Mouse (Mus musculus) midbrain, embryonic 13.5 days (tissue): ENCODE measurements at regions not wholly inside any gene's neighbourhood (a gene's known extent, or its start where the extent isn't known, plus 50 kb on each side); places are given as distances from the start of the nearest gene placed in this dataset.
A peak's percentile ranks its signal among the peaks of the same experiment; 100 is the strongest.

Experiments
- ATAC-seq: fragments of 200-750 bp; cut with Nextera tagmentation; 2 replicates; pipeline ENCODE4 v1.8.0; 2017; ENCODE audit warnings: mild to moderate bottlenecking, moderate TSS enrichment, moderate library complexity
- H3K27ac ChIP-seq: fragments of 300-500 bp; sonication (generic); 2 replicates; pipeline ENCODE4 v1.5.1; 2015; ENCODE audit warnings: inconsistent platforms, mild to moderate bottlenecking, moderate library complexity
- H3K27me3 ChIP-seq: fragments of 300-500 bp; sonication (generic); 2 replicates; pipeline ENCODE4 v1.6.1; 2015; ENCODE audit warnings: mild to moderate bottlenecking, inconsistent platforms
- H3K36me3 ChIP-seq: fragments of 300-500 bp; sonication (generic); 2 replicates; pipeline ENCODE4 v1.6.1; 2015; ENCODE audit warnings: mild to moderate bottlenecking, inconsistent platforms
- H3K4me1 ChIP-seq: fragments of 300-500 bp; sonication (generic); replicated peaks from 2 replicates; pipeline ENCODE4 v1.6.1; 2015; ENCODE audit warnings: inconsistent platforms
- H3K4me2 ChIP-seq: fragments of 300-500 bp; sonication (generic); replicated peaks from 2 replicates; pipeline ENCODE4 v1.6.1; 2015; ENCODE audit warnings: moderate library complexity, mild to moderate bottlenecking, inconsistent platforms
- H3K4me3 ChIP-seq: fragments of 300-500 bp; sonication (generic); replicated peaks from 2 replicates; pipeline ENCODE4 v1.5.1; 2015; ENCODE audit warnings: mild to moderate bottlenecking, inconsistent platforms
- H3K9ac ChIP-seq: fragments of 300-500 bp; sonication (generic); replicated peaks from 2 replicates; pipeline ENCODE4 v1.6.1; 2015; ENCODE audit warnings: mild to moderate bottlenecking, inconsistent platforms
- H3K9me3 ChIP-seq: fragments of 300-500 bp; sonication (generic); 2 replicates; pipeline ENCODE4 v1.6.1; 2016; ENCODE audit warnings: mild to moderate bottlenecking, inconsistent platforms
- WGBS: fragments of 180-500 bp; shearing (Covaris S2); methylation state at CpG from one replicate; pipeline ENCODE4 v1.1.7; 2015; 5-methylcytosine and 5-hydroxymethylcytosine counted together

DNA sequence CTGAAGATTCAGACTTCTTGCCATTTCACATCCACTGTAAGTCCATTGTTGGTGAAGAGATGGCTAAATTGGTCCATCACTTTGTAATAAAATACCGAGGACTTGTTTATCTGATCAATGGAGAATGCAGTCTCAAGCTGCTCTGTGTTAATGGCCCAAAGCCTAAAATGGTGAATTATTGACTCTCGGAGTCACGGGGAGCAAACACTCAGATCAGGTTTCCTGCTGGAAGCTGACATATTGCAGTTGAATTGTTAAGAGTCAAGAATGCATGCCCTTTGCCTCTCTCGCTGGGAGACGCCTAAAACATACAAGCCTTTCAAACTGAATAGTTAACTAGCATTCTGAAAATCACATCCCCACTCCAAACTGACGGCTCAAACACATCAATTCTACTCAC, 129.0 kb upstream of the Irx4 start:
- H3K4me3 ChIP-seq = no peak overlapping the region
- 71% methylated on average over 6 of the region's 6 CpGs for WGBS
- H3K36me3 ChIP-seq = no peaks in the 10 kb centered on the region
- no peak overlapping the region for H3K4me2 ChIP-seq
- no peak overlapping the region for H3K9ac ChIP-seq
- H3K27me3 ChIP-seq = peaks cover 20% of the 10 kb centered on the region; the same call in 1 of the 2 replicates
- no peak for ATAC-seq
- H3K27ac ChIP-seq = no peak overlapping the region
- H3K9me3 ChIP-seq = no peaks in the 10 kb centered on the region
- no peaks in the 10 kb centered on the region for H3K4me1 ChIP-seq

- no peak overlapping the region for H3K9ac ChIP-seq
- WGBS = 80% methylated on average over 6 of the region's 6 CpGs
- H3K4me2 ChIP-seq = no peak overlapping the region
- H3K4me1 ChIP-seq = no peaks in the 10 kb centered on the region
- ATAC-seq = no peak
- H3K27ac ChIP-seq = no peak overlapping the region
- peaks cover 20% of the 10 kb centered on the region; the same call in 1 of the 2 replicates for H3K27me3 ChIP-seq
- no peak overlapping the region for H3K4me3 ChIP-seq
- no peaks in the 10 kb centered on the region for H3K9me3 ChIP-seq
- H3K36me3 ChIP-seq = no peaks in the 10 kb centered on the region
Observed at GRCm38 (mm10) chr13:73132746-73133145, 127.5 kb upstream of the Irx4 start.

DNA sequence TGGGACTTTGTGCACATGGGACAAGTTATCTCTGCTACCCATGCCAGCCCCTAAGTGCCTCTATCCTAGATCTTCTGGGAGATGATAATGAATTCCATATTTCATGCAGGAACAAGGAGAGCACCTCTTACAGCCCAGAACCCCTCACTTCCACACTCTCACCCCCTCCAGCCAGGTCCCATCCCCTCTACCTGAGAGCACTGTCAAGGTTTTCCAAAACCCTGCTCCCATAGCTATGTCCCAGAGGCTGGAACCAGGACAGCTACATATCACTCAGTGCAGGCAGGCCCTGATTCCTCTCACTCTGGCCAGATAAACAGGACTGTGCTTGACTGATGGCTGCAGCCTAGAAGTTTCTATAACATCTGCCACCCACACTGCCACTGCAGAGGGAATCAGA, 125.3 kb upstream of the Irx4 start:
- Histone ChIP-seq H3K27ac (no peak overlapping the region), H3K9ac (no peak overlapping the region), H3K9me3 (no peaks in the 10 kb centered on the region), H3K4me3 (no peak overlapping the region), H3K4me2 (no peak overlapping the region), H3K4me1 (no peaks in the 10 kb centered on the region), H3K36me3 (no peaks in the 10 kb centered on the region), H3K27me3 (peaks cover 20% of the 10 kb centered on the region; the same call in 1 of the 2 replicates)
- no peak for ATAC-seq

DNA sequence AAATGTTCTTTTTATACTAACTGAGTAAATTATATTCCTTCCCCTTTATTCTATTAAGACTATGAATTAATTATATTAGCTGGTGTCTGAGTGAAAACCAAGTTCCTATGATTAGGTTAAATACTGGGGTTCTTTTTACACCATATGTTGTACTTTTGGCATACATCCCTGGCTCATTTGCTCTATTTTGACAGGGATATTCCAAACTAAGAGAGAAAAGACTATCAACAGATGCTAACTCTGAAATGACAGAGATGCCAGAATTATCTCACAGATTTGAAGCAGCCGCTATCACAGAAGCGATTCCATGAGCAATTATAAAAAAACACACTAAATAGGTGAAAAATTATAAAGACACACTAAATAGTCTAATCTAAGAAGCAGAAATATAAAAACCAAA, 119.0 kb upstream of the Irx4 start:
- ATAC-seq = no peak
- H3K27me3 ChIP-seq = no peaks in the 10 kb centered on the region
- WGBS = over 99% methylated on average over 2 of the region's 2 CpGs

DNA sequence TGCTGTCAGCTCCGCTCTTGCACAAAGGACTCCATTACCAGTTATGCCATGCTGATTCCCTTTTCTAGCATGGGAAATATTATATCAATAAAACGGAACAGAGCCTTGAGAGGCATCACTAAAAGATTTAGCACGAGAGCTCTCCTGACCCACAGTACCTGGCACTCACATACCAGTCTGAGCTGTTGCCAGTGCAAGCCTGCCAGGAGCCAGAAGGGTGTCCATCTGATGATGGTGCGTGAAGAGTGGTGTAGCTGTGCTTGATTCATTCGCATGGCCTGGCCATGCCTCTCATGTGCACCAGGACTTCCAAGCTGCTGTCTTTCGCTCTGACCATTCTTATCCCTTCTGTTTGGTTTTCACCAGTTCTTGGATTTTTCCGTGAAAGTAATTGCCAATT, 102.3 kb upstream of the Irx4 start:
- Histone ChIP-seq H3K9me3 (no peaks in the 10 kb centered on the region), H3K4me2 (no peak overlapping the region), H3K27me3 (peaks cover 29% of the 10 kb centered on the region), H3K4me3 (no peak overlapping the region), H3K27ac (no peak overlapping the region), H3K36me3 (no peaks in the 10 kb centered on the region), H3K4me1 (peaks cover 13% of the 10 kb centered on the region), H3K9ac (no peak overlapping the region)
- ATAC-seq = no peak
- WGBS = 92% methylated on average over 7 of the region's 7 CpGs

More for the DNA sequence above, 119.0 kb upstream of the Irx4 start:
- no peak overlapping the region for H3K9ac ChIP-seq
- H3K4me1 ChIP-seq = no peaks in the 10 kb centered on the region
- H3K4me3 ChIP-seq = no peak overlapping the region
- H3K27ac ChIP-seq = no peak overlapping the region
- H3K4me2 ChIP-seq = no peak overlapping the region
- 0 out of 2 replicates have a peak, but pooled peaks cover 4% of the 10 kb centered on the region for H3K9me3 ChIP-seq
- H3K36me3 ChIP-seq = no peaks in the 10 kb centered on the region

- 36% methylated on average over 7 of the region's 7 CpGs for WGBS
- H3K4me2 ChIP-seq = peak overlapping the region; percentile 61
- H3K9ac ChIP-seq = peak overlapping the region; percentile 60
- H3K36me3 ChIP-seq = no peaks in the 10 kb centered on the region
- H3K9me3 ChIP-seq = no peaks in the 10 kb centered on the region
- peaks cover 25% of the 10 kb centered on the region for H3K27me3 ChIP-seq
- H3K27ac ChIP-seq = peak overlapping the region; percentile 47; the same call in 1 of the 2 replicates
- H3K4me3 ChIP-seq = 0 out of 2 replicates have a peak overlapping the region, but pooled peaks have one; percentile 30
- H3K4me1 ChIP-seq = peaks cover 13% of the 10 kb centered on the region
- no peak for ATAC-seq
Observed at GRCm38 (mm10) chr13:73159454-73159853, 100.8 kb upstream of the Irx4 start.

DNA sequence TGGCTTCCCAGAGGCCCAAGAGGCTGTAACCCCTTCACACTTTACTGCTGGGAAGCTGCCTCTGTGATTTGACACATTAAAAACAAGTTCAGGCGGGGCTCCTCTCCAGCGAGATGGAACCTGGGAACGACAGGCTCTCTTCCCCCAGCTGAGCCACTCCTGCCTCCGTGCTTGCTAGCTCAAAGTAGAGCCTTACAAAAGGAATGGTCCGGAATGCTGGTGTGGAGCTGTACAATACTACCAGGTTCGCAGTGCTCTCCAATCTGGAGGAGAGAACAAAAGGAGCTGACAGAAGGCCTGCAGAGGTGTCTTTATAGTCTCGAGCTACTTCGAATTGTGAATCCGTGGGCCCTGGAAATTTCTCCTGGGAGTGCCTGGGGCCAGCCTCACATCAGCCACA, 100.4 kb upstream of the Irx4 start:
- no peak; the same call in 1 of the 2 replicates for ATAC-seq
- peak overlapping the region; percentile 47; the same call in 1 of the 2 replicates for H3K27ac ChIP-seq
- WGBS = 6% methylated on average over 9 of the region's 9 CpGs

GRCm38 (mm10) chr13:73160289-73160688, 100.0 kb upstream of the Irx4 start:
- peak overlapping the region; percentile 60 for H3K9ac ChIP-seq
- peak overlapping the region; percentile 47; the same call in 1 of the 2 replicates for H3K27ac ChIP-seq
- peak; percentile 99 for ATAC-seq
- no peaks in the 10 kb centered on the region for H3K9me3 ChIP-seq
- H3K4me3 ChIP-seq = peak overlapping the region; percentile 30
- H3K27me3 ChIP-seq = peaks cover 25% of the 10 kb centered on the region
- no peaks in the 10 kb centered on the region for H3K36me3 ChIP-seq
- H3K4me1 ChIP-seq = peaks cover 13% of the 10 kb centered on the region
- peak overlapping the region; percentile 61 for H3K4me2 ChIP-seq
- WGBS = under 1% methylated on average over 22 of the region's 22 CpGs

More for the DNA sequence above, 100.4 kb upstream of the Irx4 start:
- H3K4me2 ChIP-seq = peak overlapping the region; percentile 61
- H3K4me1 ChIP-seq = peaks cover 13% of the 10 kb centered on the region
- no peaks in the 10 kb centered on the region for H3K36me3 ChIP-seq
- peak overlapping the region; percentile 30 for H3K4me3 ChIP-seq
- H3K9me3 ChIP-seq = no peaks in the 10 kb centered on the region
- peak overlapping the region; percentile 60 for H3K9ac ChIP-seq
- peaks cover 25% of the 10 kb centered on the region for H3K27me3 ChIP-seq

- H3K4me1 ChIP-seq = no peaks in the 10 kb centered on the region
- H3K9ac ChIP-seq = no peak overlapping the region
- H3K4me2 ChIP-seq = no peak overlapping the region
- WGBS = 67% methylated on average over 3 of the region's 3 CpGs
- H3K27ac ChIP-seq = no peak overlapping the region
- no peaks in the 10 kb centered on the region for H3K27me3 ChIP-seq
- H3K36me3 ChIP-seq = no peaks in the 10 kb centered on the region
- ATAC-seq = no peak
- no peak overlapping the region for H3K4me3 ChIP-seq
- H3K9me3 ChIP-seq = no peaks in the 10 kb centered on the region
Observed at GRCm38 (mm10) chr13:73170301-73170700, 90.0 kb upstream of the Irx4 start.

DNA sequence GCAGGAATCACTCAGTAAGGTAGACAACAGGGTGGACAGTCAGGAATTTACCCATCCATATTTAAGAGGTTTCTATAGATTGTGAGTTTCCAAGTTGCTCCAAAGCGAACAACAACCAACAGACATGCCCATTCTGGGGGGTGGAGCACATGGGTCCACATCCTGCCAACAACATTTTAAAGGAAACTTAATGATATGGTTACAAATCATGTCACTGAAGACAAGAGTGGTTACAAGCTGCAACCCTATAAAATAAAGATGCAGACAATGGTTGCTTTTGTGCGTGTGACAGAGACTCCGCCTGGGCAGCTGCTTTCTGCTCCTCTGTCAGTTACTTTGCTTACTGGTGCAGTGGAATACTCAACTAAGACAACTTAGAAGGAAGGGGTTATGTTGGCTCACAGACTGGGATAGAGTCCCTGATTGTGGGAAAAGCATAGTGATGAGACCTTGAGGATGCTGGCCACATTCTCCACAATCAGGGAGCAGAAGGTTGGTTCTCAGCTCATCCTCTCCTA, 52.3 kb upstream of the Irx4 start:
- Histone ChIP-seq H3K27me3 (no peaks in the 10 kb centered on the region), H3K9me3 (peaks cover 9% of the 10 kb centered on the region), H3K4me1 (no peaks in the 10 kb centered on the region), H3K4me3 (no peak overlapping the region), H3K9ac (no peak overlapping the region), H3K27ac (no peak overlapping the region), H3K36me3 (no peaks in the 10 kb centered on the region), H3K4me2 (no peak overlapping the region)
- 85% methylated on average over 3 of the region's 3 CpGs for WGBS
- no peak for ATAC-seq
